Mouse (Mus musculus): ENCODE data around the gene Sncb. TPM values are rescaled to one million over a fixed set of nuclear protein-coding genes. Genes with fewer than 3 reads are reported as not detected.

The Sncb gene
- polyA plus RNA-seq (2014; fragmentation: Nextera tagmentation; extraction: Ambion mirVana): 2.3 and 2.5 TPM in 2 replicates

DNA sequence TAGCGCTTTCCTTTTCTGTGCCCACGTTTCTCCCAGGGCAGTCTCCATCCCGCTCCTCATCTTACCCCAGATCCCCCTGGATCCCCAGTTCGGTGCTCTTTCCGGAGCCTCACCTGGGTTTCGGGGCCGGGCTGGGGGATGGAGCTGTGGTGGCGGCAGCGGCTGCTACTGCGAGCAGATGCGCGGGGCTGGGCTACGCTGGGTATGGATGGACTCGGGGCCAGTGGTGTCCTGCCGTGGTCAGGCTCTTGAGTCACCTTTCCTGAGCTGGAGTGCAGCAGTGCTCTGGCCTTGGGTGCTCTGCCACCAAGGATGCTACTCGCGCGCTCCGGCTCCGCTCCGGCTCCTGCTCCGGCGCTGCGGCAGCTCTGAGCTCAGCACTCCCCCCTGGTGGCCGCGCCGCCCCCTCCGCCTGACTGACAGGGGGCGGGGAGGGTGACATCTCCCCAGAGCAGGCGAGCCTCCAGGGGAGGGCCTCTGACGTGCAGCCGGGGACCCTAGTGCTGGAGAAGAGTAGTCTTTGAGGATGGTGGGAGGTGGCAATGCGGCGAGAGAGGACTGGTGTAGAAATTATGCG, at the start of gene Sncb:
TSS of gene Sncb (minus strand) at position 404 of the 577 bp plus-strand sequence.
- no peaks in the 10 kb centered on the region for H3K9me3 ChIP-seq (ENCODE audit: control insufficient read depth, low read length)

DNA sequence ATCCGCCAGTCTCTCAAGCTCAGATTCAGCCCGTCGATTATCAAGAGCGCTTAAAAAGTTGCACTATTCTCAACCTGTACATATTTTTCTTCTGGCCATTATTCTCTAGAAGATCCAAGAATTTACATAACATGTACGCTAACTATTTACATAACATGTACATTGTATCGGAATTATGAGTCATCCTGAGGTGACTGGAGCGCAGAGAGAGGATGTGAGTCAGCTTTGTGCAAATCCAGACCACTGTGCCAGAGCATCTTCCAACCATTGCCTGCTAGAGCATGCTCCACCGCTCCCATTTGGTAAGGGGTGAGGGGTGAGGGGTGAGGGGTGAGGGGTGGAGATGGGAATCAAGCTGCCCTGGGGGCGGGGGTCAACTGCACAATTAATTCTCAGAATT, 47.0 kb upstream of the Sncb start:
- Histone ChIP-seq H3K9ac (ENCODE audit: low read depth, low read length) (no peak overlapping the region), H3K27ac (ENCODE audit: low read depth, low read length) (no peak overlapping the region), H3K36me3 (ENCODE audit: control insufficient read depth, insufficient read depth, low read length) (no peaks in the 10 kb centered on the region), H3K4me3 (ENCODE audit: low read depth, low read length) (no peak overlapping the region), H3K4me2 (replicated peaks; ENCODE audit: low read depth, low read length) (no peak overlapping the region), H3K27me3 (ENCODE audit: control insufficient read depth, insufficient read depth, low read length) (no peaks in the 10 kb centered on the region; the same call in 1 of the 2 replicates), H3K9me3 (ENCODE audit: control insufficient read depth, low read length) (no peaks in the 10 kb centered on the region), H3K4me1 (replicated peaks; ENCODE audit: control insufficient read depth, insufficient read depth, low read length) (peaks cover 2% of the 10 kb centered on the region; the same call in 1 of the 2 replicates)
- DNase-seq (ENCODE audit: low spot score) (no peak), ATAC-seq (ENCODE audit: low FRiP score) (no peak)
- WGBS: 91% methylated on average over 9 of the region's 9 CpGs

More for the DNA sequence above, at the start of gene Sncb:
- H3K4me1 ChIP-seq (replicated peaks; ENCODE audit: control insufficient read depth, insufficient read depth, low read length): peaks cover 8% of the 10 kb centered on the region
- 1% methylated on average over 35 of the region's 35 CpGs for WGBS
- peak within 1 kb of the TSS; percentile 37; the same call in 1 of the 2 replicates for H3K9ac ChIP-seq (ENCODE audit: low read depth, low read length)
- H3K4me2 ChIP-seq (replicated peaks; ENCODE audit: low read depth, low read length): peak within 1 kb of the TSS; percentile 85
- DNase-seq (ENCODE audit: low spot score) (peak; percentile 82), ATAC-seq (ENCODE audit: low FRiP score) (peak; percentile 77)
- peaks cover 39% of the 10 kb centered on the region for H3K27me3 ChIP-seq (ENCODE audit: control insufficient read depth, insufficient read depth, low read length)
- H3K27ac ChIP-seq (ENCODE audit: low read depth, low read length): no peak within 1 kb of the TSS
- H3K36me3 ChIP-seq (ENCODE audit: control insufficient read depth, insufficient read depth, low read length): no peaks in the 10 kb centered on the region
- H3K4me3 ChIP-seq (ENCODE audit: low read depth, low read length): peak within 1 kb of the TSS; percentile 43

DNA sequence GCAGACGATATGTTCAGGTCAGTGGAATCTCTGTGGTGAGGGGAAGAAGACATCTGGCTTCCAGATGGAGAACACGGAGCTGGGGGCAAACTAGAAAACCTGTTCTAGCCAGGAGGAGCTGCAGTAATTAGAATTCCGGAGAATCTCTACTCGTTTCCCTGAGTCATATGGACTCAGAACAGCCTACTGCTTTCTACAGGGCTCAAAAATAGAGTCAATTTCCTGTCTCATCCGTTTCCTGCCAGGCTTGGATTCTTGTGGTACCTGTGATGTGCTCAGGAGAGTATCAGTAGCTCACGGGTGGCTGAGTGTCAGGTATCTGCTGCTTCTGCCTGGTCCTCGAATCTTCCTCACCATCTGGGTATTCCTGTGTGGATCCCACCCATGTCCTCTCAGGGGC, 45.1 kb upstream of the Sncb start:
- H3K27me3 ChIP-seq (ENCODE audit: control insufficient read depth, insufficient read depth, low read length): no peaks in the 10 kb centered on the region; the same call in 1 of the 2 replicates
- peaks cover 3% of the 10 kb centered on the region; the same call in 1 of the 2 replicates for H3K4me1 ChIP-seq (replicated peaks; ENCODE audit: control insufficient read depth, insufficient read depth, low read length)
- ATAC-seq (ENCODE audit: low FRiP score): no peak
- H3K4me3 ChIP-seq (ENCODE audit: low read depth, low read length): no peak overlapping the region
- 63% methylated on average over 7 of the region's 7 CpGs for WGBS
- no peak overlapping the region for H3K9ac ChIP-seq (ENCODE audit: low read depth, low read length)
- no peaks in the 10 kb centered on the region for H3K9me3 ChIP-seq (ENCODE audit: control insufficient read depth, low read length)
- H3K4me2 ChIP-seq (replicated peaks; ENCODE audit: low read depth, low read length): no peak overlapping the region
- no peak overlapping the region for H3K27ac ChIP-seq (ENCODE audit: low read depth, low read length)
- DNase-seq (ENCODE audit: low spot score): no peak
- H3K36me3 ChIP-seq (ENCODE audit: control insufficient read depth, insufficient read depth, low read length): no peaks in the 10 kb centered on the region

DNA sequence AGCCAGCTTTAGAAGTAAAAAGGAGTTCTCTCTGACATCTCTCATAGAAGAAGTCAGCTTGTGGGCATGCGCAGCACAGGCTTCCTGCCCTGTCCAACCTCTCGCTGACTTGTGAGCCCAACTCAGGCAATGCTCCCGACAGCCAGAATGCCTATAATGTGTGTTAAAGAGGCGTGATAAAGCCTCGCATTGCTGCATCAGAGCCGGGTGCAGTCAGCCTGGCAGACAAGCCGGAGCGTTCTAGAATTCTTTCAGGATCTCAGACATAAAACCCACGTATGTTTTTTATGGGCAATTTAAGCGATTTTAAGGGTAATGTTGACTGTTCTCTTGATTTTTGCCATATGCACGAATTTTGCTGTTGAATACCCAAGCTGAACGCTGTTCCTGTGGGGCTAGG, 41.7 kb upstream of the Sncb start:
- peaks cover 11% of the 10 kb centered on the region for H3K27me3 ChIP-seq (ENCODE audit: control insufficient read depth, insufficient read depth, low read length)
- 79% methylated on average over 12 of the region's 12 CpGs for WGBS
- no peak for ATAC-seq (ENCODE audit: low FRiP score)
- DNase-seq (ENCODE audit: low spot score): no peak
- H3K27ac ChIP-seq (ENCODE audit: low read depth, low read length): no peak overlapping the region
- no peak overlapping the region for H3K4me2 ChIP-seq (replicated peaks; ENCODE audit: low read depth, low read length)
- peaks cover 6% of the 10 kb centered on the region; the same call in 1 of the 2 replicates for H3K4me1 ChIP-seq (replicated peaks; ENCODE audit: control insufficient read depth, insufficient read depth, low read length)
- no peak overlapping the region for H3K4me3 ChIP-seq (ENCODE audit: low read depth, low read length)
- no peaks in the 10 kb centered on the region for H3K9me3 ChIP-seq (ENCODE audit: control insufficient read depth, low read length)
- H3K36me3 ChIP-seq (ENCODE audit: control insufficient read depth, insufficient read depth, low read length): no peaks in the 10 kb centered on the region
- no peak overlapping the region for H3K9ac ChIP-seq (ENCODE audit: low read depth, low read length)

DNA sequence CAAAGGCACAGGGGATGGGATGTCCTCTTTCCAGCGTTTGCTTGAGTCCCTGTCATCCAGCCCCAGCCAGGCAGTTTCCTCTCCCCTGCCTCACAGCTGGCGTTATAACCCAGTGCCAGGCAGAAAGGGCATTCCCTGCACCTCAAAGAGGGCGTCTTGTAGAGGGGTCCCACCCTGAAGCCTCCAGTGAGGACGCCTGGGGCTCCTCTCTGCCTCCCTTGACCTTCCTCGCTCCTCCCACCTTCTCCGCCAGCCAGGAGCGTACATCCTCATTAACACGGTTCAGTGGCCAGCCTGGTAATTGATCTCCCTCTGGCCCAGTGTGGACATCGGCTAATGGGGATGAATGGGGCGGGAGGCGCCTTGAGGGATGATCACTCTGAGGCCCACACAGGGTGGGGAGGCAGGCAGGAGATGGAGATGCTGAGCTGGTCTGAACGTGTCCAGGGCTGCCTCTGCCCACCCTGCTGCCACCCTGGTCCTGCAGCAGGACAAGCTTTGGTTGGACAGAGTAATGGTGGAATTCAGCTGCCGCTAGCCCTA, 40.1 kb upstream of the Sncb start:
- peak overlapping the region; percentile 60 for H3K27ac ChIP-seq (ENCODE audit: low read depth, low read length)
- H3K4me1 ChIP-seq (replicated peaks; ENCODE audit: control insufficient read depth, insufficient read depth, low read length): peaks cover 6% of the 10 kb centered on the region; the same call in 1 of the 2 replicates
- ATAC-seq (ENCODE audit: low FRiP score) (peak; percentile 78), DNase-seq (ENCODE audit: low spot score) (peak; percentile 56)
- no peaks in the 10 kb centered on the region for H3K9me3 ChIP-seq (ENCODE audit: control insufficient read depth, low read length)
- 24% methylated on average over 13 of the region's 13 CpGs for WGBS
- no peaks in the 10 kb centered on the region for H3K36me3 ChIP-seq (ENCODE audit: control insufficient read depth, insufficient read depth, low read length)
- no peak overlapping the region for H3K4me3 ChIP-seq (ENCODE audit: low read depth, low read length)
- H3K27me3 ChIP-seq (ENCODE audit: control insufficient read depth, insufficient read depth, low read length): peaks cover 11% of the 10 kb centered on the region
- H3K4me2 ChIP-seq (replicated peaks; ENCODE audit: low read depth, low read length): no peak overlapping the region
- H3K9ac ChIP-seq (ENCODE audit: low read depth, low read length): no peak overlapping the region

DNA sequence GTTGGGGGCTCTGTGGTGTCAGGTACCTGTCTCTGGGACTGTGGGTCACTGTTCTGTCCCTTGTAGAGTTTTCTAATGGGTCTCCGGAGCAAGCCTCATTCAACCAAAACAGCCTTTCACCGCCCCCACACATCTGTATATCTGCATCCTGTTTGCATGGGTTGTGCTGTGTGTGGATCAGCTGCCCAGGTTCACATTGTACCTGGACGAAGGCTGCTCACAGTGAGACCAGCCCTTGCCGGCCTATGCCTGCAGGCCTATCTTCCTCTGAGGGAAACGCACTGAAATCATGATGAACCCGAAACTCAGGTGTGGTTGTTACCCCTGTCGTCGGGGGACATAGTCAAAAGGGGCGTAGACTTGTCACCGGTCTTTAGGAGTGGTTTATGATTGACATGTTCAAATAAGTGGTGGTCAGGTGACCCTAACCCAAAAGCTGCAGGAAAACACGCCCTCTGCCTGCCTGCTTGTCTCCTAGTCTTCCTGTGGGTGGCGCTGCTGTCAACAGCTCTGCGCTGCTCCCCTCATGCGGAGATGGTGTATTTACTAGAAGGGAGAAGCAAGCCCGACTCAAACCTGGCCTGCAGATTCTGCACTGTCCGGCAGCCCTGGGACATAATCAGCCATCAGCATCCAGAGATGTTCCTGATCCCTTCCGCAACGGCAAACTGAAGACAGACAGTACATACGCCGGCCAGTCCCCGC, 38.9 kb upstream of the Sncb start:
- Histone ChIP-seq H3K4me2 (replicated peaks; ENCODE audit: low read depth, low read length) (no peak overlapping the region), H3K9ac (ENCODE audit: low read depth, low read length) (no peak overlapping the region), H3K27me3 (ENCODE audit: control insufficient read depth, insufficient read depth, low read length) (peaks cover 11% of the 10 kb centered on the region), H3K27ac (ENCODE audit: low read depth, low read length) (no peak overlapping the region), H3K4me1 (replicated peaks; ENCODE audit: control insufficient read depth, insufficient read depth, low read length) (peaks cover 6% of the 10 kb centered on the region; the same call in 1 of the 2 replicates), H3K4me3 (ENCODE audit: low read depth, low read length) (no peak overlapping the region), H3K36me3 (ENCODE audit: control insufficient read depth, insufficient read depth, low read length) (no peaks in the 10 kb centered on the region), H3K9me3 (ENCODE audit: control insufficient read depth, low read length) (no peaks in the 10 kb centered on the region)
- DNase-seq (ENCODE audit: low spot score) (peak; percentile 68), ATAC-seq (ENCODE audit: low FRiP score) (no peak)
- WGBS: 41% methylated on average over 21 of the region's 21 CpGs

DNA sequence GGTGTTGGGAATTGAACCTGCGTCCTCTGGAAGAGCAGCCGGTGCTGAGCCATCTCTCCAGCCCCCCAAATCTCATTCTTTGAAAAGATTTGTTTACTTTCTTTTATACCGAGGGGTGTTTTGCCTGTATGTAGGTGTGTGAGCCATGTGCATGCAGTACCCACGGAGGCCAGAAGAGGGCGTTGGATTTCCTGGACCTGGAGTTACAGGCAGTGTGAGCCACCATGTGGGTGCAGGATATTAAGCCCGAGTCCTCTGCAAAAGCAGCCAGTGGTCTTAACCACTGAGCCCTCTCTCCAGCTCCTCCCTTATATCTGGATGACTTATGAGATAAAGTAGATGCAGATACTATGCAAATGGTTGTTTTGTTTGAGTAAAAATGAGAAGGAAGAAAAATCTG, 36.6 kb upstream of the Sncb start:
- Histone ChIP-seq H3K9ac (ENCODE audit: low read depth, low read length) (no peak overlapping the region), H3K27ac (ENCODE audit: low read depth, low read length) (no peak overlapping the region), H3K9me3 (ENCODE audit: control insufficient read depth, low read length) (no peaks in the 10 kb centered on the region), H3K27me3 (ENCODE audit: control insufficient read depth, insufficient read depth, low read length) (peaks cover 11% of the 10 kb centered on the region), H3K4me1 (replicated peaks; ENCODE audit: control insufficient read depth, insufficient read depth, low read length) (peaks cover 6% of the 10 kb centered on the region; the same call in 1 of the 2 replicates), H3K36me3 (ENCODE audit: control insufficient read depth, insufficient read depth, low read length) (no peaks in the 10 kb centered on the region), H3K4me2 (replicated peaks; ENCODE audit: low read depth, low read length) (no peak overlapping the region), H3K4me3 (ENCODE audit: low read depth, low read length) (no peak overlapping the region)
- ATAC-seq (ENCODE audit: low FRiP score): no peak
- peak; percentile 21 for DNase-seq (ENCODE audit: low spot score)
- 79% methylated on average over 6 of the region's 6 CpGs for WGBS

DNA sequence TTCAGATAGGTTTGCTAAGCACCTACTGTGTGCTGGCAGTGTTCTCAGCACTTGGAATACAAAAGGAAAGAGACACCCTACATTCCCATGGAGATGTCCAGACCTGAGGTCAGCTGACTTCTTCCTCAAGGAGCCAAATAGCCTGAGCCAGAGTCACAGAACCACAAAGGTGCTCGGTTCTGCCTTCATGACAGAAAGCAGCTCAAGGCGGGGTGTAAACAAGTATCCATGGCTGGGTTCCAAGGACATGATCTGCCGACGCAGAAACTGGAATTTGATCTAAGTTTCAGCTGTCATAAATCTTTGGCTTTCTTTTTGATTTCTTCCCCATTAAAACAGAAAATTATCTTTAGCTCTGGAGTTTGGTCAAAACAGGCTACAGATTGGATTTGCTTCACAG, 33.8 kb upstream of the Sncb start:
- no peak for ATAC-seq (ENCODE audit: low FRiP score)
- Histone ChIP-seq H3K27ac (ENCODE audit: low read depth, low read length) (no peak overlapping the region), H3K36me3 (ENCODE audit: control insufficient read depth, insufficient read depth, low read length) (no peaks in the 10 kb centered on the region), H3K27me3 (ENCODE audit: control insufficient read depth, insufficient read depth, low read length) (peaks cover 16% of the 10 kb centered on the region), H3K4me2 (replicated peaks; ENCODE audit: low read depth, low read length) (no peak overlapping the region), H3K4me3 (ENCODE audit: low read depth, low read length) (no peak overlapping the region), H3K4me1 (replicated peaks; ENCODE audit: control insufficient read depth, insufficient read depth, low read length) (no peaks in the 10 kb centered on the region), H3K9ac (ENCODE audit: low read depth, low read length) (no peak overlapping the region), H3K9me3 (ENCODE audit: control insufficient read depth, low read length) (no peaks in the 10 kb centered on the region)
- no peak for DNase-seq (ENCODE audit: low spot score)
- WGBS: 80% methylated on average over 4 of the region's 4 CpGs
